Mouse (Mus musculus): ENCODE measurements around the gene Slc11a2. TPM values are rescaled to one million over a fixed set of nuclear protein-coding genes. Genes with fewer than 3 reads are reported as not detected.
A peak's percentile ranks its signal among the peaks of the same experiment; 100 is the strongest.
"Not testable (repeated sequence)": the region's sequence is repeated elsewhere in the genome, so short reads cannot be mapped to it uniquely, and the experiment has no call there.

Gene Slc11a2
- polyA plus RNA-seq, 1 experiment from 2014 or later = 15.0 TPM

GRCm38 (mm10) chr15:100380104-100380503, 44.8 kb downstream of the Slc11a2 start:
- no peak overlapping the region for H3K4me2 ChIP-seq (ENCODE audit: low read depth, low read length)
- 0 out of 2 replicates have a peak, but pooled peaks cover 3% of the 10 kb centered on the region for H3K4me1 ChIP-seq (ENCODE audit: insufficient read depth)
- no peak overlapping the region for H3K9ac ChIP-seq (replicated peaks)
- H3K27ac ChIP-seq (ENCODE audit: low read depth) = no peak overlapping the region
- TF ChIP-seq EP300 (IDR thresholded peaks at IDR 0.05; ENCODE audit: low read depth) (no peak), CTCF (IDR thresholded peaks at IDR 0.05; ENCODE audit: low read depth) (no peak)
- 63% methylated on average over 2 of the region's 2 CpGs for WGBS (ENCODE audit: insufficient replicate concordance)
- H3K36me3 ChIP-seq (replicated peaks; ENCODE audit: insufficient read depth, low read length) = no peaks in the 10 kb centered on the region
- no peak for ATAC-seq
- DNase-seq = no peak
- H3K4me3 ChIP-seq (ENCODE audit: low read depth, low read length) = no peak overlapping the region
- H3K9me3 ChIP-seq (ENCODE audit: low read length) = no peaks in the 10 kb centered on the region
- H3K27me3 ChIP-seq (ENCODE audit: insufficient read depth, low read length) = no peaks in the 10 kb centered on the region

DNA sequence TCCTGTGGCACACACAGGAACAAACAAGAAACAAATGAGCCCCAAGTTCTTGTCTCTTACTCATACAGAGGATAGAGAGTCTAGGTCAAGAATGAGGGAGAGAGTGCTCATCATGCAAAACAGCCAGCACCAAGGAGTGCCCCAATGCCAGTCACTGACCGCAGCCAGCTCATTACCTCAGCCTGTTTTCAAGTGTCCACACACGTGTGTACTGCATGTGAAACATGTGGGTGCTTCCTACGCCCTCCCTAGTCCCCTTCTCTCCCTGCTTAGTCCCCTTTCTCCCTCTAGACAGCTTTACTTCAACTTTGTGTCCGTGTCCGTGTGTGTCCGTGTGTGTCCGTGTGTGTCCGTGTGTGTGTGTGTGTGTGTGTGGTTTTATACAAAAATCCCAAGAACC, 45.2 kb downstream of the Slc11a2 start:
- Histone ChIP-seq H3K9ac (replicated peaks) (no peak overlapping the region), H3K27ac (ENCODE audit: low read depth) (no peak overlapping the region), H3K9me3 (ENCODE audit: low read length) (no peaks in the 10 kb centered on the region), H3K4me2 (ENCODE audit: low read depth, low read length) (no peak overlapping the region), H3K4me1 (ENCODE audit: insufficient read depth) (0 out of 2 replicates have a peak, but pooled peaks cover 3% of the 10 kb centered on the region), H3K4me3 (ENCODE audit: low read depth, low read length) (no peak overlapping the region), H3K36me3 (replicated peaks; ENCODE audit: insufficient read depth, low read length) (no peaks in the 10 kb centered on the region), H3K27me3 (ENCODE audit: insufficient read depth, low read length) (no peaks in the 10 kb centered on the region)
- no peak for ATAC-seq
- TF ChIP-seq CTCF (IDR thresholded peaks at IDR 0.05; ENCODE audit: low read depth) (no peak), EP300 (IDR thresholded peaks at IDR 0.05; ENCODE audit: low read depth) (no peak)
- 85% methylated on average over 8 of the region's 8 CpGs for WGBS (ENCODE audit: insufficient replicate concordance)
- DNase-seq = no peak

GRCm38 (mm10) chr15:100377847-100378505, 46.9 kb downstream of the Slc11a2 start:
- H3K9me3 ChIP-seq (ENCODE audit: low read length); H3K9ac ChIP-seq (replicated peaks); H3K27ac ChIP-seq (ENCODE audit: low read depth); H3K4me2 ChIP-seq (ENCODE audit: low read depth, low read length); H3K4me1 ChIP-seq (ENCODE audit: insufficient read depth); H3K27me3 ChIP-seq (ENCODE audit: insufficient read depth, low read length); H3K36me3 ChIP-seq (replicated peaks; ENCODE audit: insufficient read depth, low read length); H3K4me3 ChIP-seq (ENCODE audit: low read depth, low read length); DNase-seq: not testable (repeated sequence)
- 36% methylated on average over 3 of the region's 9 CpGs for WGBS (ENCODE audit: insufficient replicate concordance)
- peak; percentile 84 for ATAC-seq
- TF ChIP-seq CTCF (IDR thresholded peaks at IDR 0.05; ENCODE audit: low read depth) = peak; percentile 40

GRCm38 (mm10) chr15:100375066-100375465, 49.8 kb downstream of the Slc11a2 start:
- Histone ChIP-seq H3K9ac (replicated peaks) (no peak overlapping the region), H3K36me3 (replicated peaks; ENCODE audit: insufficient read depth, low read length) (no peaks in the 10 kb centered on the region), H3K4me3 (ENCODE audit: low read depth, low read length) (no peak overlapping the region), H3K9me3 (ENCODE audit: low read length) (no peaks in the 10 kb centered on the region), H3K4me1 (ENCODE audit: insufficient read depth) (no peaks in the 10 kb centered on the region), H3K27ac (ENCODE audit: low read depth) (no peak overlapping the region), H3K4me2 (ENCODE audit: low read depth, low read length) (no peak overlapping the region), H3K27me3 (ENCODE audit: insufficient read depth, low read length) (no peaks in the 10 kb centered on the region)
- TF ChIP-seq CTCF (IDR thresholded peaks at IDR 0.05; ENCODE audit: low read depth) (peak; percentile 70), EP300 (IDR thresholded peaks at IDR 0.05; ENCODE audit: low read depth) (no peak)
- ATAC-seq (no peak), DNase-seq (peak; percentile 64)
- WGBS (ENCODE audit: insufficient replicate concordance) = 34% methylated on average over 5 of the region's 5 CpGs

- Histone ChIP-seq H3K9ac (replicated peaks) (no peak overlapping the region), H3K27ac (ENCODE audit: low read depth) (no peak overlapping the region), H3K4me3 (ENCODE audit: low read depth, low read length) (no peak overlapping the region), H3K9me3 (ENCODE audit: low read length) (peaks cover 5% of the 10 kb centered on the region; the same call in 1 of the 2 replicates), H3K36me3 (replicated peaks; ENCODE audit: insufficient read depth, low read length) (no peaks in the 10 kb centered on the region), H3K4me1 (ENCODE audit: insufficient read depth) (no peaks in the 10 kb centered on the region), H3K4me2 (ENCODE audit: low read depth, low read length) (no peak overlapping the region), H3K27me3 (ENCODE audit: insufficient read depth, low read length) (no peaks in the 10 kb centered on the region)
- TF ChIP-seq EP300 (IDR thresholded peaks at IDR 0.05; ENCODE audit: low read depth) = no peak
- no peak for TF ChIP-seq CTCF (IDR thresholded peaks at IDR 0.05; ENCODE audit: low read depth)
- no peak for ATAC-seq
- 76% methylated on average over 7 of the region's 7 CpGs for WGBS (ENCODE audit: insufficient replicate concordance)
- DNase-seq = no peak
Observed at GRCm38 (mm10) chr15:100367119-100367518, 57.8 kb downstream of the Slc11a2 start.

DNA sequence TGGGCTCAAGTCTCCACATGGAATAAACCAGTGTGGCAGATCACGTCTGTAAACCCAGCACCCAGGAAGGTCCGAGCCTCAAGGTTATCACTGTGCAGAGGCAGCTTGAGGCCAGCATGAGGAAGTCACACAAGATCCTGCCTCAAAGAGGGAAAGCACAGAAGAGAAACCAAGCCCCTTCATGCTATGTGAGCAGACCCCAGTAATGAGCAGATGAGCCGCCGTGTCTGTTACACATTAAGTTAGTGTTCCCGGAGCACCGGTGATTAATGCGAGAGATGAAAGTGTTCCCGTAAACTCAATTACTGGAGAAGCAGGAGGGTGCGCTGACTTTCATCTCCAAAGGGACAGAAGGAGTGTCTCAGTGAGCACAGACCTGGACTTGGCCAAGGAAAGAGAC, 58.9 kb downstream of the Slc11a2 start:
- not testable (repeated sequence) for H3K27me3 ChIP-seq (ENCODE audit: insufficient read depth, low read length); H3K27ac ChIP-seq (ENCODE audit: low read depth); ATAC-seq; H3K4me1 ChIP-seq (ENCODE audit: insufficient read depth); H3K4me3 ChIP-seq (ENCODE audit: low read depth, low read length); H3K9ac ChIP-seq (replicated peaks); H3K9me3 ChIP-seq (ENCODE audit: low read length); H3K4me2 ChIP-seq (ENCODE audit: low read depth, low read length); H3K36me3 ChIP-seq (replicated peaks; ENCODE audit: insufficient read depth, low read length); DNase-seq
- WGBS (ENCODE audit: insufficient replicate concordance) = 76% methylated on average over 9 of the region's 9 CpGs

All from liver, postnatal 0 days (tissue).